Mouse (Mus musculus) heart, adult 11 months (tissue): ENCODE measurements at regions not wholly inside any gene's neighbourhood (a gene's known extent, or its start where the extent isn't known, plus 50 kb on each side); places are given as distances from the start of the nearest gene placed in this dataset.
A peak's percentile ranks its signal among the peaks of the same experiment; 100 is the strongest.

Source experiments
- DNase-seq: peaks from one replicate; pipeline ENCODE4 v3.0.0; 2022

- no peak for DNase-seq
Observed at GRCm38 (mm10) chr14:82065173-82065572, 2081.3 kb downstream of the Olfm4 start.

GRCm38 (mm10) chr14:82101643-82102042, 2117.8 kb downstream of the Olfm4 start:
- no peak for DNase-seq

- DNase-seq = peak; percentile 58
Observed at GRCm38 (mm10) chr14:82112851-82113250, 2129.0 kb downstream of the Olfm4 start.

- DNase-seq = no peak
Observed at GRCm38 (mm10) chr14:82148827-82149498, 2165.1 kb downstream of the Olfm4 start.

GRCm38 (mm10) chr14:82185334-82185733, 2201.5 kb downstream of the Olfm4 start:
- DNase-seq = no peak

GRCm38 (mm10) chr14:82210402-82210801, 2226.5 kb downstream of the Olfm4 start:
- no peak for DNase-seq

- DNase-seq = no peak
Observed at GRCm38 (mm10) chr14:82228522-82228921, 2214.8 kb upstream of the Pcdh17 start.

- DNase-seq = no peak
Observed at GRCm38 (mm10) chr14:82236238-82236637, 2207.1 kb upstream of the Pcdh17 start.

GRCm38 (mm10) chr14:82243321-82243720, 2200.0 kb upstream of the Pcdh17 start:
- peak; percentile 16 for DNase-seq

- no peak for DNase-seq
Observed at GRCm38 (mm10) chr14:82244891-82245290, 2198.5 kb upstream of the Pcdh17 start.
